Mouse (Mus musculus) E14TG2a.4 (cell line): ENCODE results near the gene Glis3.

ENCODE experiments used
- CTCF ChIP-seq: conservative IDR thresholded peaks from 2 replicates; pipeline ENCODE4 v1.5.1; 2014; ENCODE audit warnings: low read length
- POU5F1 ChIP-seq: IDR thresholded peaks from 2 replicates; pipeline ENCODE4 v1.6.1; 2014; ENCODE audit warnings: low read length, borderline replicate concordance

DNA sequence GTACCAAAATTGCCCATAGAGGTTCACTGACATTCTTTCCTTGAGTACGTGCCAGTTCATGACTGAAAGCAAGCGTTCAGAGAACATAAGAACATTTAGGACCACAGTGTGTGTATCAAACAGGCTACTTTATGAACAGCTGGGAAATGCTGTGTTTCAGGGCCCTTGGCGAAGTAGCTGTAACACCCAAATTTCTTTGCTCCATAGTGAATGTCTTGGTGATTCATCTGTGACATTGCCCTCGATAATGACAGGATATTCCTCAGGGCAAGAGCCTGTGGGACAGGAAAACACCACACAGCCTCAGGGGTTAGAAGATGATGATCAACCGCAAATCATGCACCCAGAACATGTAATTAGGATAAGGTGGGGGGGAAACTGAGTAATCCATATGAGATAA lies 161.6 kb downstream of the Glis3 start:
- TF ChIP-seq CTCF: no peak
- TF ChIP-seq POU5F1: no peak
